Mouse (Mus musculus) neutrophil, adult 83 days (primary cell): ENCODE results near the gene Gm13723. TPM values are rescaled to one million over a fixed set of nuclear protein-coding genes. Genes with fewer than 3 reads are reported as not detected.

ENCODE experiments used
- total RNA-seq, 2 experiments: library from RNA; stranded (reverse); gene quantifications; one replicate each; pipeline ENCODE4 v1.2.4; 2023

Gene Gm13723
- total RNA-seq, result not detected

DNA sequence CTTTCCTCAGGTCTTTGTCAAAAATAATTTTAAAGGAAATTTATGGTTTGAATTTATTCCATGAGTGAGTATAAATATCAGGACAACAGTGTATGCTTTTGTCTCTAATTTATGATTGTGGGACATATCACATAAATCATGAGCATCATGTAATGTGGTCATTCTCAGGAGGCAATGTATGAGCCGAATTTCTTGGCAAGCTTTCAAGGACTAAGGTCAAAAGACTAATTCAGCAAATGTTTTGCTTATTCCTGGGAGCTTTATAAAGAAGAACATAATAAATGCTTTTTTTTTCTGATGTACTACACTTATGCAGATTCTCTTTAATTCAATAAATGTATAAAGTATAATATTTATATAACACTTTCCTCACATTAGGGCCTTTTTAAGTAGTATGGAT lies at the start of gene Gm13723:
Gm13723 (minus strand) TSS at position 101 of the 400 bp plus-strand sequence.

DNA sequence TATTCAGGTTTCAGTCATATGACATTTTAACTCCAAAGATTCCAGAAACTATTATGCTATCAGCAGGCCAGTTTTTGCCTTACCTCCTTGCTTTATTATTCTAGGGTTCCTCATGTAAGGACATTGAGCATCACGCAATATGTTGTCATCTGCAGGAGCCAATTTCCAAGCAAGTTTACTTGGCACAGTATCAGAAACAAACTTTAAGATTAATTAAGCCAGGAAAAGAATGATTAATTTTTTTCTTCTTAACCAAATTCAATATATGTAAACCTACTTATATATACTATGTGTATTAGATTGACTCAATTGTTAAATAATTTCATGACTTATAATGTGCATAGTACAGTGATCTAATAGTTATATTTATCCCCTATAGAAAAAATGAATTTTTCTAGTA lies 17.5 kb upstream of the Gm13723 start, which contains the start of gene Olfr1097:
Olfr1097 (minus strand) TSS at position 101 of the 400 bp plus-strand sequence.

DNA sequence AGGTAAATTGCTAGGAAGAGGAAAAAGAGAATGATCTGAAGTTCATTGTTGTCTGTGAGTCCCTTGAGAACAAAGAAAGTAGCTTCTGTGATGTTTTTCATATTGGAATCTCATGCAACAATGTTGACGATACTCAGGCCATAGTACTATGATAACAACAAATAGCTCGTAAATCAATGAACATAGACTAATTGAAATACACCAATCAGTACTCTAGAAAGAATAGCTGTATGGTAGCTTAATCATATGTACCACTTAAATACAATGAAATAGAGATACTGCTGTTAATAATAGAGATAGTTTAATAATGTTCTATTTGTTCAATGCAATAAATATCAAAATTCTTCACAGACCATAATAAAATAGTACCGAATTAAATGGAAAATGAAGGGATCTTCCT lies 23.0 kb downstream of the Gm13723 start, which contains the start of gene Olfr1095:
Olfr1095 (minus strand) TSS at position 101 of the 400 bp plus-strand sequence.

DNA sequence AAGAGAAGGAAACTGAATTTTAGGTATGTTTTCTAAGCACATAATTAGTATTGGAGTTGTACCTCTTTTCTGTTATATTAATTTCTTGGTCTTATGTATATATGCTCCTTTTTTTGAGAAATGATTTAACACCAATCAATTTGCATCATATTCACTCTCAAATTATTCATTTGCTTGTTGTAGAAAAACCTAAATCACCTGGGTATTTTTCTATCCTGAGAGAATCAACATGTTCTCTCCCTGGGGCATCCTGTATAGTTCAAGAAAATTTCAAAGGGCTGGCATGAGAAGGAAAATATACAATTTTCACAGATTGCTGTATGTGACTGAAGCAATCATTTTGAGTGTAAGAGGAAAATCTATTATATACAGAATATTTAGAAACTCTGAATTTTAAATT lies 50.2 kb downstream of the Gm13723 start, which contains the start of gene Olfr1094:
Olfr1094 (plus strand) TSS at position 301 of the 400 bp plus-strand sequence.

Other genes starting within 250 kb of the Gm13723 start
- not detected for gene Olfr1084, start 235.1 kb downstream of the Gm13723 start, total RNA-seq
- gene Olfr1085, start 212.8 kb downstream of the Gm13723 start, total RNA-seq, result not detected
- not detected for gene Olfr1086, start 194.7 kb downstream of the Gm13723 start, total RNA-seq
- gene Olfr1087, start 176.4 kb downstream of the Gm13723 start, total RNA-seq, result not detected
- not detected for gene Olfr1089, start 141.1 kb downstream of the Gm13723 start, total RNA-seq
- gene Olfr1090, start 115.8 kb downstream of the Gm13723 start, total RNA-seq, result not detected
- gene Olfr1093, start 92.3 kb downstream of the Gm13723 start, total RNA-seq, result not detected
- not detected for gene Olfr141, start 64.8 kb downstream of the Gm13723 start, total RNA-seq
- gene Olfr1094, start 50.1 kb downstream of the Gm13723 start, total RNA-seq, result not detected
- not detected for gene Olfr1095, start 23.1 kb downstream of the Gm13723 start, total RNA-seq
- not detected for gene Olfr1097, start 17.4 kb upstream of the Gm13723 start, total RNA-seq
- gene Olfr1098, start 49.7 kb upstream of the Gm13723 start, total RNA-seq, result not detected
- gene Olfr1099, start 85.9 kb upstream of the Gm13723 start, total RNA-seq, result not detected
- gene Olfr1100, start 105.2 kb upstream of the Gm13723 start, total RNA-seq, result not detected
- gene Olfr1101, start 116.4 kb upstream of the Gm13723 start, total RNA-seq, result not detected
- not detected for gene Olfr1102, start 123.6 kb upstream of the Gm13723 start, total RNA-seq
- gene Olfr1104, start 152.3 kb upstream of the Gm13723 start, total RNA-seq, result not detected
- gene Olfr1105, start 161.7 kb upstream of the Gm13723 start, total RNA-seq, result not detected
- not detected for gene Olfr1106, start 177.5 kb upstream of the Gm13723 start, total RNA-seq
- gene Olfr1107, start 201.0 kb upstream of the Gm13723 start, total RNA-seq, result not detected
- not detected for gene Olfr1109, start 221.2 kb upstream of the Gm13723 start, total RNA-seq
- gene Olfr259, start 239.8 kb upstream of the Gm13723 start, total RNA-seq, result not detected